Mouse (Mus musculus) gastrocnemius, postnatal 4 days (tissue): ENCODE data around the gene Ypel3. TPM values are rescaled to one million over a fixed set of nuclear protein-coding genes. Genes with fewer than 3 reads are reported as not detected.
"Not testable (repeated sequence)": the region's sequence is repeated elsewhere in the genome, so short reads cannot be mapped to it uniquely, and the experiment has no call there.

Source experiments
- DNase-seq, 2 experiments: peaks; one replicate each; pipeline ENCODE4 v3.0.0; 2021 to 2022; ENCODE audit warnings: low spot score in 2 of 2, mixed read lengths in 2 of 2
- total RNA-seq, 2 experiments: library from RNA; stranded (reverse); gene quantifications; 2 replicates each; pipeline ENCODE4 v1.2.3; 2021

Ypel3 gene
- total RNA-seq, 2 experiments from 2014 or later, result 61.7 to 82.5 TPM

DNA sequence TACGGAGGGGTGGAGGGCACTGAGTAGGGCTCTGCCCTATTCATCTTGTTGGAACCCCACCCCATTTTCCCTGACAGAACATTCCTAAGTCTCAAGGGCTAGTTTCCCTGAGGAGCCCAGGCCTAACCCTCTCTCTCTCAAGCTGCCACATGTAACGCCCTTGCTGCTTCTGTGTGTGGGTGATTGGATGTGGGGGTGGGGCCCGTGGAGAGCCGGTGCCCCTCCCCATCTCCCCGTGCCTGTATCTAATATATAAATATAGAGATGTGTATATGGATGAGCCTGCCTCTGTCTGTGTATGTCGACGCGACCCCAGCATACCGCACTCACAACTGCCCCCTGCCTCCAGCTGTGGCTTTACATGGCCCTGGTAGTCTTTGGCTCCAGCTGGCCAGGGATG lies 11.2 kb upstream of the Ypel3 start:
- no peak for DNase-seq

DNA sequence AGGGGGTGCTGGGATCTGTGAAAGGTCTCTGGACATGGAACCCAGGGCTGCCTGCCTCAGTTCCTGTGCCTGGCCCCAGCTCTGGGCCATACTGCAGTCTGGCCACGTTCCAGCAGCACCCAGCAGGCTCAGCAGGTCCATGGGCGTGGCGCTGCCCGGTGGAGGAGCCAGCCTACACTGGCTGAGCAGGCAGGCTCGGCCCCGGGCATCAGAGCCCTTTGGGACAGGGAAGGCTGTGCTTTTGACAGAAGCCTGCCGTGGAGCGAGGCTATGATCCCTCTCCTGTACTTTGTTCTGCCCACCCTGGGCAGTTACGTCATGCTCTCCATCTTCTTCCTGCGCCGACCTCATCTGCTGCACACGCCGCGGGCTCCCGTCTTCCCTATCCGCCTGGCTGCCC lies 10.6 kb upstream of the Ypel3 start, which contains the start of gene Gdpd3:
Gene Gdpd3 (plus strand): TSS at position 134 of the 400 bp plus-strand sequence.
- DNase-seq, result no peak

DNA sequence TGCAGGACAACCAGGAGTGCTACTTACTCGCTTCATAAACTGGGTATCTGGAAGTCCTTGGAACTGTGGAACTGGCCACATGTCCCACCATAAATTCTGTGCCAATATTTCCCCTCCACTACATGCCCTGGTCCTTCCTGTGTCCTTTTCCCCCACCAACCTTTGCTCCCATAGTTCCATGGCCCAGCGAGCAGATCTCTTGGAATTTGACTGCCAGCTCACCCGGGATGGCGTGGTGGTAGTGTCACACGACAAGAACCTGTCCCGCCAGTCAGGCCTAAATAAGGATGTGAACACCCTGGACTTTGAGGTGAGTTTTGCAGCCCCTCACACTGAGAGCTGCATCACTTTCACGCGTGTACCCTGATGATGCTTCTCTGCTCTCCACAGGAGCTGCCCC lies 9.8 kb upstream of the Ypel3 start:
- DNase-seq, result no peak

DNA sequence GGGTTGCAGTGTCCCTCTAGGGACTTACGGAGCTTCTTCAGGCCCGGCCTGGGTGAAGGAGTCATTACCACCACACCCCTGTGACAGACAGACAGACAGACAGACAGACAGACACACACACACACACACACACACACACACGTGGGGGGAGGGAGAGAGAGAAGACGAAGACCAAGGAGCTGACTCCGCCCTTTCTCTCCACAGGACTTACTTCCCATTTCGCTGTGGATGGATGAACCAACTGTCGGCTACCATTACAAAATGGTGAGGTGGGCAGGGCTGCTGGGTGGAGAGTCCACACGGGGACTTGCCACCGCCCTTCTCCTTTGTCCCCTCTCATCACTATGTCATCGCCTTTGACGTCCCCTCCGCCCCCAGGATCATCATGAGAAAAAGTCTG lies 6.0 kb upstream of the Ypel3 start:
- no peak for DNase-seq

DNA sequence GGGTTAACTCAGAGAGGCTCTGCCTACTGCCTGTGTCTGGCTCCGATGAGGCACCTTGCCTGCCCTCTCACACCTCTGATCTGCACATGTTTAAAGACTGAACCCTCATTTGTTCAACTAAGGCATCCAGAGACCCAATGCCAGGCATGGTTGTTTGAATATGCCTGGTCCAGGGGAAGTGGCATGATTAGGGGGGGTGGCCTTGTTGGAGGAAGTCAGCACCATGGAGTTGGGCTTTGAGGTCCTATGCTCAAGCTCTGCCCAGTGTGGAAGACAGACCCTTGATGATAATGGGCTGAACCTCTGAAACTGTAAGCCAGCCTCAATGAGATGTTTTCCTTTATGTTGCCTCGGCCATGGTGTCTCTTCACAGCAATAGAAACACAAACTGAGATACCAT lies 3.4 kb upstream of the Ypel3 start:
- DNase-seq, result no peak

DNA sequence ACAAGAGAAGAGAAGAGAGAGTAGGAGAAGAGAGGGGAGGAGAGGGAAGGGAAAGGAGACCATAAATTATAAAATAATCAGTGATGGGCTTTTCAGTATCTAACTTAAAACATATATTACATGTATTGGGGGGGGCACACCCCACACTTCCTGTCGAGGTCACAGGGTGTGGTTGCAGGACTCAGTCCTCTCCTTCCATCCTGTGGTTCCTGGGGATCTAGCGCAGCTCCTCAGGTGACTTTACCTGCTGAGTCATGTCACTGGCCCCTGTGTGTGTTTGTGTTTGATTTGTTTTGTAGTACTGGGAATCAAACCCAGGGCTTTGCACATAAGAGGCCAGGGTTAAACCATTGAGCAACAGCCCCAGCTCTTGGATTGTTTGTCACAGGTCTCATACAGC lies 2.3 kb upstream of the Ypel3 start:
- no peak for DNase-seq

DNA sequence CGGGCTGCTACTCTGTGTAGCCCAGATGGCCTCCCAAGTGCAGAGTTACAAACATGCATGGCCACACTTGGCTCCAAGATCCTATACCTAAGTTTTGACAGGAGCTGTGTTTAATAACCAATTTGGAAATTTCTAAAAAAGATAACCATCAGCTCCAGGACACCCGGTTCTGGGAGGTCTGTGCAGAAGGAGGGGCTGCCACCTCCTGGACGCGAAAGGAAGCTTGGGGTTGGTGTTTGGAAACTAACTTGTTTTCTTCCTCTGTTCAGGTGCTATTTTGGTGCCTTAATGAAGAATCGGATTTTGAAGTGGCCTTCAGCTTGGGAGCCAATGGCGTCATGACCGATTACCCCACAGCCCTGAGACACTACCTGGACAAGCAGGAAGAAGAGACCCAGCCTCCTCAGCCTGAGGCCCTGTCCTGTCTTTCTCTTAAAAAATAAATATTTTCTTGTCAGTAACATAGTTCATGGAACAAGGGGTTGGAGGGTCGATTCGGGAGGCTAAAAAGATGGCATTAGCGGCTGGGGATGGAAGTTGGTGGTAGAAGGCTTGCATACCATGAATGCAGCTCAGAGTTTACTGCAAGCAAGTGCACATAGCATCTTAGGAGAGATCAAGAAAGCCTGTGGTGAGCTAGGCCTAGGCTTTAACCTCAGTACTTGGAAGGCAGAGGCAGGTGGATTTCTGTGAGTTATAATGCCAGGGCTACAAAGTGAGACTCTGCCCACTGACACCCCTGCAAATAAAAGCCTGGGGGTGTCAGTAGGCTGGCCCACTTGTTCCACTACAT lies 1.4 kb upstream of the Ypel3 start:
- DNase-seq, result no peak

DNA sequence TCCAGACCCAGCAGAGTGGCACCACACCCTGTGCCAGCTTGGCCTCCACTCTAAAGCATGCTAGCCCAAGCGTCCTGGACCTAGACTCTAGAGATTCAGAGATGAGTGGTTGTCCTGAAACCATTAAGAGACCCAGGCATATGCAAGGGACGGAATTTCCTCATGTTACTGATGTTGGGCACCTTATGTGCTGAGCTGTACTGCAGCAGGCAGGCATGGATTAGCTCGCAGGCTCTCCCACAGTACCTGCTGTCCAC lies 849 bp upstream of the Ypel3 start:
- DNase-seq, result no peak

DNA sequence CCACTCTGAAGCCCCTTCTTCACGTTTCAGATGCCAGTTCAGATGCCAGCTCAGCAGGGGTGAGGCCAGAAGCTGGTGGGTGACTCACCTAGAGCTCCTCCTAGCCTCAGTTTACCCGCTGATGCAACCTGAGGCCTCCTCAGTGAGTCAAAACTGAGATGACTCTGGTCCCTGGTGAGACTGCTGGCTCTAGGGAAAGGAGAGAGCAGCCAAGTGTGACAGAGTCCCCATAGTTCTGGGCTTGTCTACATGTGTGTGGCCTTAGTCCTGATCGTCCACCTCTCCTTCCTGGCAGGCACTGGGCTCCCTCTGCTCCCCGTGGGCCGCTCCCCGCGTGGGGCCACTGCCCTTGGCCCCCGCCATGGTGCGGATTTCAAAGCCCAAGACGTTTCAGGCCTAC lies 721 bp downstream of the Ypel3 start:
- DNase-seq, result no peak

DNA sequence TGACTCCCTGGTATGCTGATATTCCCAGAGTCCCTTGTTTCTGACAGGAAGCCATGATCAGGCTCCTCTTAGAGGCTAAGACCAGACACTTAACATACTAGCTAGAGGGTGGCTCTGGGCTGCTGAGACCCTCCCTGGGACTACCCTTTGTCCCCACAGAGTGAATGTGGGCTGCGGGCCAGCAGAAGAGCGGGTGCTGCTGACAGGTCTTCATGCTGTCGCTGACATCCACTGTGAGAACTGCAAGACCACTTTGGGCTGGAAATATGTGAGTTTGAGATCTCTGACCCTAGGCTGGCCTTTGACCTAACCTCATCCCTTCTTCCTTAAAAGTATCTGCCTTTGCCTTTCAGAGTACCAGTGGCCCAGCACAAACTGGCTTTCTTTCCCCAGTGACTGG lies 1.4 kb downstream of the Ypel3 start:
- DNase-seq, result no peak

DNA sequence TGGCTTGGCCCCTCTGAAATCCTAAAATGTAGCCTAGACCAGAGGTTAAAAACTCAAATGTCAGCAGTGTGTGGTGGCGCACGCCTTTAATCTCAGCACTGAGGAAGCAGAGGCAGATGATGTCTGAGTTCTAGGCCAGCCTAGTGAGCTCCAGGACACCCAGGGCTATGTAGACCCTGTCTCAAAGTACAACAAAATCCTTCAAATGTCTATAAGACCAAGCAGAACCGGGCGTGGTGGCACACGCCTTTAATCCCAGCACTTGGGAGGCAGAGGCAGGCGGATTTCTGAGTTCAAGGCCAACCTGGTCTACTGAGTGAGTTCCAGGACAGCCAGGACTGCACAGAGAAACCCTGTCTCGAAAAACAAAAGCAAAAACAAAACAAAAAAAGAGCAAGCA lies 2.3 kb downstream of the Ypel3 start:
- not testable (repeated sequence) for DNase-seq

DNA sequence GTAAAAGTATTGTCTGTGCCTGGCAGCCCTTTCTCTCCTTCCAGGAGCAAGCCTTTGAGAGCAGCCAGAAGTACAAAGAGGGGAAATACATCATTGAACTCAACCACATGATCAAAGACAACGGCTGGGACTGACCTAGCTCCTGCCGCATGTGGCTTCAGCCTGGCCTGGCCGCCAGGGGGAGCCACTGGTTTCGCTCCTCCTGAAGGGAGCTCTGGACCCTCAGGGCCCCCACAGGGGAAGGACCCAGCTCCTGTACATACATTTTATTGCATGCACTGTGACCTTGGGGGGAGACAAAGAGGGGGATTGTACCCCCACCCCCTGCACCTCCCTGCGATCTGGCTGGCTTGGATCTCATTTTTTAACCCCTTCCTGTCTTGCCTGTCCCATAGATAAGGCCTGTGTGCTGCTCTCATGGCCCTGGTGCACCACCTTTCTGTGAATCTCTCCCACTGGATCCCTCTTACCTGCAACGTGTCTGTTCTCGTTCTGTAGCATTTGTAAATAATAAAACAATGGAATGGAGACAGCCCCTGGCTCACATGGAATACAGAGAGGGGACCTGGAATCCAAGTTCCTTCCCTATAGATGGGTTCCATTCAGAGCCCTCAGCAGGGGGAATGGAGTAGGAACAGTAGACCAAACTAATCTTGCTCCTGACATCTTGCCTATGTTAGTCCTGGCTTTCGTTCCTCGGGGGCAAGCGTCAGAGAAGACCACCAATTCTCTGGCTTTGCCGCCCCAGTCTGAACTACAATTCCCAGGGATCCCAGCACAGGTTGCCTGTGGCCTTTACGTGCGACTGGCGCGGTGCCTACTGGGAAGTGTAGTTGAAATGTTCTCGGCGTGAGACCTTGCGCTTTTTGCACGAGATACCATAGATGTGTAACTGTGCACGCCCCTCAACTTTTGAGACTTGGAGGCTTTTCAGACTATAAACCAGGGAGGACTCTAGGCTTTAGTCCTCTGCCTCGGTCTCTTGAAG lies 3.5 kb downstream of the Ypel3 start:
- DNase-seq, result peak; percentile 76 to 89

DNA sequence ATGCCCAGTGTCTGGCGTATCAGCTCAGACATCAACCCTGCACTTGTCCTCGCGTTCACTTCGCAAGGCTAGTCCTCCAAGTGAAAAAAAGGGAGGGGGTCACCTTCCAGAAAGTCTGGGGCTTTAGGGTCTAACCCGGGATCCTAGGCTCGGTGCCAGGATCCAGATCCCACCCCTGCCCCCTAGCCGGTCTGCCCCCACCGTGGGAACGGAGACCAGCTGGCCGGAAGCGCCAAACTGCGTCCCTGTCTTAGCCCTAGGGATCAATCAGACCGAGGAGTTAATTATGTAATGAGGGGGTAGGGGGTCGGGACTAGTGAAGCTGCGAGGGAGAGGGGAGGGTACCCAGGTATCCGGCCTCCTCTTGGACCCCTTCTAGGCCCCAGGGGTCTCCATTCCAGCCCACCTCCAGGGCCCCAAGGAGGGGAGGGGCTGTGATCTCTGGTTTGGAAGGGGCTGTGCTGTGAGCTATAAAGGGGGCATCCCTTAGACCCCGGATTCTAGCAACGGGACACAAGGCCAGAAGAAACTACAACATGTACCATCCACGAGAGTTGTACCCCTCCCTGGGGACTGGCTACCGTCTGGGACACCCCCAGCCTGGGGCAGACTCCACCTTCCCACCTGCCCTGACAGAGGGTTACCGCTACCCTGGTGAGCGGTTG lies 4.3 kb downstream of the Ypel3 start, which contains the start of gene Tbx6:
Gene Tbx6 (plus strand): TSS at position 513 of the 665 bp plus-strand sequence.
- no peak for DNase-seq

DNA sequence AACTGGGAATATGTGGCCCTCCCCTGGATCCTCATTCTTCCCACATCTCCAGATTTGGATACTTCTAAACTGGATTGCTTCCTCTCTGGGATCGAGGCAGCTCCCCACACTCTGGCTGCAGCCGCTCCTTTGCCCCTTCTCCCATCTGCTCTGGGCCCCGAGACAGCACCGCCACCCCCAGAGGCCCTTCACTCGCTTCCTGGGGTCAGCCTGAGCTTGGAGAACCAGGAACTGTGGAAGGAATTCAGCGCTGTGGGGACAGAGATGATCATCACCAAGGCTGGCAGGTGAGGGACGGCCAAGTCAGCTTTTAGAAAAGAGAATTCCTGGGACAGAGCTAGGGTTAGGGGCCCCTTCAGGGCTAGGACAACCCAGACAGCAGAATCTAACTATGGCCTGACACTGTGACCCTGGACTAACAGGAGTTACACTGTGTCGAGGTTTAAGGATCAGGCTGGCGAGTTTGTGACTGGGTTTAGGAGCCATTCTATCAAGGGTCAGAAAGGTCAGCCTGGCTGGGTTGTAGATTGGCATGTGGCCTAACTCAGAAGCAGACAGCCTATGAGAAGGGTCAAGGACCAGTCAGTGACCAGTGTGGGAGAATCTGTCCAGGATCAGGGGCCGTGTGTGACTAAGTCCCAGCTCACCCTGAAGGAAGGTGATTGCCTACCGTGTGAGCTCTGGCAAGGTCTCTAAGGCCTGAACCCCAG lies 5.1 kb downstream of the Ypel3 start:
- no peak for DNase-seq

DNA sequence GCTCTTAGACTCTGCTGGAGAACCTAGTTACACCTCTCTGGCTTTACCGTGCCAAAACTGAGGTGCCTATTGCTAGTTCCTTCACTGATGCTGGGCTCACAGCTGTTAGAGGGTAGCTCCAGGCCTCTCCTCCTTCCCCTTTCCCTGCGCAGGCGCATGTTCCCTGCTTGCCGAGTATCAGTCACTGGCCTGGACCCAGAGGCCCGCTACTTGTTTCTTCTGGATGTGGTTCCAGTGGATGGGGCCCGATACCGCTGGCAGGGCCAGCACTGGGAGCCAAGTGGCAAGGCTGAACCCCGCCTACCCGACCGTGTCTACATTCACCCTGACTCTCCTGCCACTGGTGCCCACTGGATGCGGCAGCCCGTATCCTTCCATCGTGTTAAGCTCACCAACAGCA lies 5.9 kb downstream of the Ypel3 start:
- no peak for DNase-seq

DNA sequence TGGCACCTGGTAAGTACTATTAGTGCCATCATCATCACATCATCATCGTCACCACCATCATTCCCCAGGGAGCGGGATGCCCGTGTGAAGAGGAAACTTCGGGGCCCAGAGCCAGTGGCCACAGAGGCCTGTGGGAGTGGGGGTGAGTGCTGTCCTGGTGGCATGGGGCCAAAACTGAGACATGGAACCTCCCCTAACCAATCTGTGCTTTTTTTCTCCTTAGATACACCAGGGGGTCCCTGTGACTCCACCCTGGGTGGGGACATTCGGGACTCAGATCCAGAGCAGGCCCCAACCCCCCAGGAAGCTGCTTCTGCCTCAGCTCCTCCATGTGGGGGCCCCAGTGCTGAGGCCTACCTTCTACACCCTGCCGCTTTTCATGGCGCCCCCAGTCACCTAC lies 7.7 kb downstream of the Ypel3 start:
- DNase-seq, result no peak

DNA sequence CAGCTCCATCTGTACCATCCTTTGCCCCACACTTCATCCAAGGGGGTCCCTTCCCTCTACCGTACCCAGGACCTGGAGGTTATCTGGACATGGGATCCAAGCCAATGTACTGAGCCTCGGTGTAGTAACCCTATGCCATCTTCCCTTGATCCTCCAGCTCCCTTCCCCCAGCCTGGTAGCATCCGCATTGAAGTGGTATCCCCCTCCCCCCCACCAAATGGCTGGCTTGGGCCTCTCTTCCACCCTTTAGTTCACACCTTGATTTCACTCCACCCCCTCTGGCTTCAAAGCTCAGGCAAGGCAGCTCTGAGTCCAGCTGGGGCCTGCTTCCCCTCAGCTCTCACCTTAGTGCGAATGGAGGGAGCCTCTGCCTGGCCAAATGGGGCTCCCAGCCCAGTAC lies 8.3 kb downstream of the Ypel3 start:
- DNase-seq, result no peak

DNA sequence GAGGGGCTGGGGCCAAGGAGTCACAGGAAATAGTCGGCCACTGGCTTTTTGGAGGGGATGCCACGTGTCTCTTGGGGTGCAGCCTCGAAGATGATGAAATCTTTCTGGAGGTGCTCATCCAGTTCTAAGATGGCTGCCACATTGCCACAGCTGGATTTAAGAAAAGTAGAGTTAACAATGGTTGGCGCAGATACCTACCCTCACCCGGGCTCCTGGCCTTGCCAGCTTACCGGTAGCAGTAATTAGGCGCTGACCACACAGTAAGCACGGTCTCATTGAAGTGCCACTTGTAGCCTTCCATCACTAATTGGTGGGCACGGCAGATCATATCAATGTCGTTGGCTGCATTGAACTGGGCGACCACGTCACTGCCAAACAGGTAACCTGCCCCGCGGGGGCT lies 9.4 kb downstream of the Ypel3 start:
- no peak for DNase-seq

DNA sequence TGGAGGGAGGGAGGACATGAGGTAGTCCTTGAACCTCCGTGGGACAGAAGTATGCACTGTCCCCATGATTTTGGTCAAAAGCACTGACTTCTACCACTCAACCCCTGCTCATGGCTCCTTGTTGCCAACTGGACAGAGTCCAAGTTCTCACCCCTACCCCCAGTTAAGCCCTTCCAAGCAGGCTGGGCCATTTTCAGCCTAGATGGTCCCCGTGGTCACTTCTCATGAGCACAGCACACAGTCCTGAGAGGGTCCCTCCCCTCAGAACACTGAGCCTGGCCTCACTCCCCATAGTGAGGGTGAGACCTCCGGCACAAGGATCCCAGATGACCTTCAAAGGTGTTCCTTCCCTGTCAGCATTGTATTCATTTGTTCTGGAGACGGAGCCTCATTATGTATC lies 12.4 kb downstream of the Ypel3 start:
- no peak for DNase-seq

DNA sequence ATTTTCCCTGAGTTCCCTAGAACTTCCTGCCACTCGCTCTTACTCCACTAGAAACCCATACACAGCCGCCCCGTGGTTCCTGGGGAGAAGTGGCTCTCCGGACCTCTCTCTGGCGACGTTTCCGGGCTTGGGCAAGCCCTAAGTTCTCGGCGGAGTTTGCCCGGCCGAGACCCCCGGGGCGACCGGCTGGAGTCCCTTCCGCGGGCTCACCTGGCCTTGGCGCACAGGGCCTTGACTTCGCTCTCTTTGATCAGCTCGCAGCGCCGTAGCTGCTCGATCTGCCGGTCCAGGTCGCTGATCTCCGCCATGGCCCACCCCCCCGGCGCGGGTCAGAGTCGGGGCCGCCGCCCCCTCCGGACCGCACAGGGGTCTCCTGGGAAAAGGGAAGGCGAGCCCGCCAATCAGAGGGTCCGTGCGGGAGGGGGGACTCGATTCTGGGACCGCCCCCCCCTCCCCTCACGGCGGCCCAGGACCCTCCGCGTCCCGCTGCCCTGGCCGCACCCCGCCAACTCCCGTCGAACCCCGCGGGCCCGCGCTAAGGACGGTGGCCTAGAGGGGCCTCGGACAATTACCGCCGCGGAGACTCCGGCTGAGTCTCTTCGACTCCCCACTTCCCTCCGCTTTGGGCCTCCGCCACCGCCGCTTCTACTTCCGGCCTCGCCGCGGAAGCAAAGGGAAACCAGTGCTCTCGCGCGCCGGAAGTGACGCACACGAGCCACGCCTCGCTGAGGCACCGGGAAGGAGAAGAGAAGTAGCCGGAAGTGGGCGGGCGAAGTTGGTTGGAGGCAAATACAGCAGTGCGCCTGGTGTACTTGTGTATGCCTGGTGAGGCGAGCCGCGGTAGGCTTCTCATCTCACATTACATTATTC lies 15.3 kb downstream of the Ypel3 start, which contains the start of gene Ppp4c:
Gene Ppp4c (minus strand): TSS at position 646 of the 870 bp plus-strand sequence.
- DNase-seq, result peak; percentile 94 to 99
